8 mouse cellular contexts compared by ENCODE assay signal in the genomic region with DNA sequence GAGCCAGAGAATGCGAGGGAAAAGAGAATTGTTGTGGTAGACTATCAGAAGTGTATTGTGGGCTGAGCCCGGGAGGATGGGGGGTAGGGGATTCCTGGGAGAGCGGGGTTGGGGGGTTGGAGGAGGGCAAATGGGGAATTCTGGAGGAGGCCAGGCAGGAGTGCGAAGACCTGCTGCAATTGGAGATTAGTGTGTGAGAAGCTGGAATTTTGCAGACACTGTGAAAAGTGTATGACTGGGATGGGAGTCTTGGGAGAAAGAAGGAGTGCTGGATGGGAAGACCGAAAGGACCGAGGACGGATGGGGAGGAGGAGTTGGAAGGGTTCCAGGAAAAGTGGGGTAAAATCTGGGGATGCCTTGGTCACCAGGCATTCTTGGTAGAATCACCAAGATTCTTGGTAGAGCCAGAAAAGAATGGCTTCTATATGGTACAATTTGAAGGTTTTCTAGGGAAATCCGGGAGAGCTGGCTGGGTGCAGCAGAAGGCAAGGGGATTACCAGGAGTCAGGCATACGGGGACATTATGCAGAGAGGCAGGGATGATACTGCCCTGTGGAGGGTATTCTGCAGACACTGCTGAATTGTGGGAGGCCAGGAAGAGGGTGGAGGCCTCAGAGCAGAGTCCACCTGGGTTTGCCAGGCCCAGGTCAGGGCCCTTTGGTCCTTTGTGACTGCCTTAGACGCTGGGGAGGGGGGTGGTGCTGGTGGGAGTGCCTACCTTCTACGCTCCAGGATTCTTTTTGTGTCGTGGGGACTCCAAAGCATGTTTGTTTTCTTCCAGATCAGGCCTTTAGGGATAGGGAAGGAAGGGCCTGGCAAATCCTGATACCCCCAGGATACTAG. TPM values are rescaled to one million over a fixed set of nuclear protein-coding genes. Genes with fewer than 3 reads are reported as not detected.
DNase-seq lines count a peak whose midpoint lies in the region; ATAC-seq and TF ChIP-seq lines count a peak whose summit lies in the region.

No protein-coding gene starts in this region.

- peak overlapping the region; percentile 56 for H3K4me3 ChIP-seq in lung, embryonic 15.5 days
- peak overlapping the region; percentile 72 for H3K4me3 ChIP-seq in forebrain, postnatal 0 days (ENCODE audit: low read depth, low read length)
- peak overlapping the region; percentile 75 for H3K4me3 ChIP-seq in limb, embryonic 10.5 days
- H3K4me3 ChIP-seq in olfactory bulb, adult 2 months (ENCODE audit: insufficient read depth, low read depth, low read length): peak overlapping the region; percentile 65

- ATAC-seq in lung, embryonic 15.5 days (ENCODE audit: borderline replicate concordance, extremely low read depth, low FRiP score, low TSS enrichment): no peak
- ATAC-seq in forebrain, postnatal 0 days: peak; percentile 17

- DNase-seq in lung, postnatal 10 days: no peak
- peak; percentile 52 for DNase-seq in forebrain, postnatal 0 days
- DNase-seq in limb, embryonic 10.5 days (ENCODE audit: low spot score): peak; percentile 46
- DNase-seq in ovary, postnatal 36 days (ENCODE audit: low spot score): no peak
- DNase-seq in right cerebral cortex, adult 18-20 months: no peak
- no peak for DNase-seq in gastrocnemius, postnatal 4 days (ENCODE audit: low spot score in 2 of 2)

- no peak for TF ChIP-seq POLR2A in olfactory bulb, adult 2 months (IDR thresholded peaks at IDR 0.05; ENCODE audit: insufficient read depth, low read depth, low read length)

- H3K9ac ChIP-seq in lung, embryonic 15.5 days: peak overlapping the region; percentile 43
- H3K9ac ChIP-seq in forebrain, postnatal 0 days: peak overlapping the region; percentile 61

- TF ChIP-seq CTCF in forebrain, postnatal 0 days (IDR thresholded peaks at IDR 0.05; ENCODE audit: low read depth): no peak
- TF ChIP-seq CTCF in olfactory bulb, adult 2 months (IDR thresholded peaks at IDR 0.05; ENCODE audit: insufficient read depth, low read depth, low read length): no peak

- peak overlapping the region; percentile 92 for H3K27ac ChIP-seq in lung, embryonic 15.5 days
- peak overlapping the region; percentile 50 for H3K27ac ChIP-seq in forebrain, postnatal 0 days (ENCODE audit: low read depth, low read length)
- H3K27ac ChIP-seq in limb, embryonic 10.5 days: peak overlapping the region; percentile 87
- H3K27ac ChIP-seq in olfactory bulb, adult 2 months (ENCODE audit: insufficient read depth, low read depth, low read length): no peak overlapping the region

- H3K9me3 ChIP-seq in lung, embryonic 15.5 days: no peaks in the 10 kb centered on the region
- no peaks in the 10 kb centered on the region for H3K9me3 ChIP-seq in forebrain, postnatal 0 days (ENCODE audit: low read length)
- no peaks in the 10 kb centered on the region for H3K9me3 ChIP-seq in limb, embryonic 10.5 days (replicated peaks)

- no peaks in the 10 kb centered on the region for H3K36me3 ChIP-seq in lung, embryonic 15.5 days
- H3K36me3 ChIP-seq in forebrain, postnatal 0 days (ENCODE audit: insufficient read depth): no peaks in the 10 kb centered on the region
- H3K36me3 ChIP-seq in limb, embryonic 10.5 days: peaks cover 37% of the 10 kb centered on the region

- H3K4me1 ChIP-seq in lung, embryonic 15.5 days: peaks cover 33% of the 10 kb centered on the region
- peaks cover 52% of the 10 kb centered on the region for H3K4me1 ChIP-seq in forebrain, postnatal 0 days (ENCODE audit: insufficient read depth)
- H3K4me1 ChIP-seq in limb, embryonic 10.5 days: peaks cover 52% of the 10 kb centered on the region
- peaks cover 42% of the 10 kb centered on the region for H3K4me1 ChIP-seq in olfactory bulb, adult 2 months (ENCODE audit: control insufficient read depth, insufficient read depth, low read length)

- WGBS in lung, embryonic 15.5 days: 6% methylated on average over 12 of the region's 12 CpGs
- WGBS in forebrain, postnatal 0 days: 2% methylated on average over 12 of the region's 12 CpGs
- 3% methylated on average over 12 of the region's 12 CpGs for WGBS in limb, embryonic 10.5 days
- 16% methylated on average over 12 of the region's 12 CpGs for WGBS in olfactory bulb, adult 2 months

- H3K27me3 ChIP-seq in lung, embryonic 15.5 days: no peaks in the 10 kb centered on the region
- no peaks in the 10 kb centered on the region for H3K27me3 ChIP-seq in forebrain, postnatal 0 days (ENCODE audit: insufficient read depth, low read length)
- H3K27me3 ChIP-seq in limb, embryonic 10.5 days (ENCODE audit: low read depth, poor library complexity, severe bottlenecking): no peaks in the 10 kb centered on the region

- H3K4me2 ChIP-seq in lung, embryonic 15.5 days: peak overlapping the region; percentile 76
- peak overlapping the region; percentile 61 for H3K4me2 ChIP-seq in forebrain, postnatal 0 days (ENCODE audit: low read depth)

RNA-seq across cellular contexts. Expression of gene Igsf9, which starts 1.2 kb away (rescaled TPM):
- polyA plus RNA-seq in lung, embryonic 15.5 days (2015; fragmentation: Nextera tagmentation; extraction: Ambion mirVana): 21.7 and 22.5 TPM in 2 replicates
- 35.3 and 36.2 TPM in 2 replicates for total RNA-seq in forebrain, postnatal 0 days (2014; rRNA removed)
- 13.3 and 25.6 TPM in 2 replicates for polyA plus RNA-seq in forebrain, postnatal 0 days (2015; fragmentation: Nextera tagmentation; extraction: Ambion mirVana)
- polyA plus RNA-seq in limb, embryonic 10.5 days (2016; fragmentation: Nextera tagmentation; extraction: Ambion mirVana): 79.5 and 85.8 TPM in 2 replicates
- not detected in 2 replicates for polyA plus RNA-seq in olfactory bulb, adult 2 months (2012; ENCODE audit: insufficient read depth, insufficient read length, low replicate concordance, missing spikeins)
- 1 to 10 TPM; 1.7 to 2.3 TPM for total RNA-seq in gastrocnemius, postnatal 4 days (2021)

RNA-seq across cellular contexts. Expression of gene Slamf9, which starts 7.6 kb away (rescaled TPM):
- 0.31 and 0.51 TPM in 2 replicates for polyA plus RNA-seq in lung, embryonic 15.5 days (2015; fragmentation: Nextera tagmentation; extraction: Ambion mirVana)
- total RNA-seq in forebrain, postnatal 0 days (2014; rRNA removed): 0.15 and 0.43 TPM in 2 replicates
- polyA plus RNA-seq in forebrain, postnatal 0 days (2015; fragmentation: Nextera tagmentation; extraction: Ambion mirVana): 0.21 and 0.30 TPM in 2 replicates
- polyA plus RNA-seq in limb, embryonic 10.5 days (2016; fragmentation: Nextera tagmentation; extraction: Ambion mirVana): 0.18 TPM in 1 of 2 replicates, not detected in the other
- not detected in 2 replicates for polyA plus RNA-seq in olfactory bulb, adult 2 months (2012; ENCODE audit: insufficient read depth, insufficient read length, low replicate concordance, missing spikeins)
- under 1 TPM; 0.47 to 0.56 TPM for total RNA-seq in gastrocnemius, postnatal 4 days (2021)

RNA-seq across cellular contexts. Expression of gene Tagln2, which starts 17.1 kb away (rescaled TPM):
- polyA plus RNA-seq in lung, embryonic 15.5 days (2015; fragmentation: Nextera tagmentation; extraction: Ambion mirVana): 541 and 580 TPM in 2 replicates
- total RNA-seq in forebrain, postnatal 0 days (2014; rRNA removed): 31.5 and 33.8 TPM in 2 replicates
- polyA plus RNA-seq in forebrain, postnatal 0 days (2015; fragmentation: Nextera tagmentation; extraction: Ambion mirVana): 42.8 and 48.5 TPM in 2 replicates
- polyA plus RNA-seq in limb, embryonic 10.5 days (2016; fragmentation: Nextera tagmentation; extraction: Ambion mirVana): 77.0 and 84.6 TPM in 2 replicates
- polyA plus RNA-seq in olfactory bulb, adult 2 months (2012; ENCODE audit: insufficient read depth, insufficient read length, low replicate concordance, missing spikeins): not detected in 2 replicates
- 100 to 1,000 TPM; 146 to 158 TPM for total RNA-seq in gastrocnemius, postnatal 4 days (2021)

RNA-seq across cellular contexts. Expression of gene Cfap45, which starts 37.9 kb away (rescaled TPM):
- polyA plus RNA-seq in lung, embryonic 15.5 days (2015; fragmentation: Nextera tagmentation; extraction: Ambion mirVana): 8.1 and 10.7 TPM in 2 replicates
- 3.0 and 5.1 TPM in 2 replicates for total RNA-seq in forebrain, postnatal 0 days (2014; rRNA removed)
- 3.9 and 5.5 TPM in 2 replicates for polyA plus RNA-seq in forebrain, postnatal 0 days (2015; fragmentation: Nextera tagmentation; extraction: Ambion mirVana)
- 0.67 and 1.0 TPM in 2 replicates for polyA plus RNA-seq in limb, embryonic 10.5 days (2016; fragmentation: Nextera tagmentation; extraction: Ambion mirVana)
- not detected in 2 replicates for polyA plus RNA-seq in olfactory bulb, adult 2 months (2012; ENCODE audit: insufficient read depth, insufficient read length, low replicate concordance, missing spikeins)
- 1 to 10 TPM; 1.3 to 1.8 TPM for total RNA-seq in gastrocnemius, postnatal 4 days (2021)

Comparison
In these comparisons a context has a peak if more than half of its experiments do, and no peak if none do; other contexts are left out.
1. DNase-seq: peak in forebrain, postnatal 0 days (single experiment) and limb, embryonic 10.5 days (single experiment); none in lung, postnatal 10 days (single experiment), ovary, postnatal 36 days (single experiment), right cerebral cortex, adult 18-20 months (single experiment) and gastrocnemius, postnatal 4 days (0 of 2).
2. RNA of gene Igsf9, which starts 1.2 kb away (polyA plus RNA-seq): 79.5 to 85.8 TPM in limb, embryonic 10.5 days, 13.3 to 25.6 TPM in forebrain, postnatal 0 days and 21.7 to 22.5 TPM in lung, embryonic 15.5 days; not detected in olfactory bulb, adult 2 months; every median in the first group is over 10 times any median in the second.
3. Peak in every context shown above with its lines, with median percentiles within 50 percentile points of each other: H3K4me3 ChIP-seq.